Mouse (Mus musculus): ENCODE measurements around the gene Sh3rf3.

The Sh3rf3 gene

DNA sequence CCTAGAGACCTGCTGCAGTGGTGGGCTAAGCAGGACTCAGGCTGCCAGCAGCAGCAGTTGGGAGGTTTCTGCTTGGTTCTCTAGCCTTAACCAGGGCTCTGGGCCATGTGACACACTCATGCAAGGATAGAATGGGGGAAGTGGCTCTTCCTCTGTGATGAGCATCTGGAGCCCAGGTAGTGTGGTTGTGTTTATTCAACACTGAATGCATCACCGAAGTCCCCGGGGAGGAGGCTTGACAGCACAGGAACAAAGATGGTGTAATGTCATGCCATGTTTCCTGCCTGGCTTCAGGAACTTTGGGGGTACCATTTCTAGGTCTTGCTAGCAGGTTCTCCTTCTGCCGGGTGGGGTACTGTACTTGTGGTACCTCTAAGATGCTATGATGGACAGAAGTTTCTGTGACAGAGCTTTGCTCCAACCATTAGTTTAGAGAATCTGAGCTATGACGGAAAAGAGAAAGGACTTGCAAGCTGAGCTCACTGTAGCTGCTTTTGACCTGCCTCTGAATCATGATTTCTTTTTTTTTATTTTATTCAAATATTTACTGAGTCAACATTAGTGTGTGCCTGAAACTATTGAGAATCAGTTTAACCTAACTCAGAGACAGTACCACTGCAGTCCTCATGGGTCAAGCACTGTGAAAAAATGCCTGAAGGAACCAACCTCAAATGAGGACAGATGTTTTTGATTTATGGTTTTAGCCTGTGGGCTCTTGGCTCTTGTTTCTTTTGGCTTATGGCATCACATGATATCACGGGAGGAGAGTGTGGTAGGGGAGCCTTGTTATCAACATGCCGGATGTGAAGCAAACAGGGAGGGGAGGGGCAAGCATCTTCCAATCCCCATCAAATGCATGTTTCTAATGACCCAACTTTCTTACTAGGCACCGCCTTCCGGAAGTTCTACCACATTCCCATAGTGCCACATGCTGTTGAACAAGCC is 102.4 kb downstream of the Sh3rf3 start:
- no peak for DNase-seq (ENCODE audit: low read depth, low spot score)

DNA sequence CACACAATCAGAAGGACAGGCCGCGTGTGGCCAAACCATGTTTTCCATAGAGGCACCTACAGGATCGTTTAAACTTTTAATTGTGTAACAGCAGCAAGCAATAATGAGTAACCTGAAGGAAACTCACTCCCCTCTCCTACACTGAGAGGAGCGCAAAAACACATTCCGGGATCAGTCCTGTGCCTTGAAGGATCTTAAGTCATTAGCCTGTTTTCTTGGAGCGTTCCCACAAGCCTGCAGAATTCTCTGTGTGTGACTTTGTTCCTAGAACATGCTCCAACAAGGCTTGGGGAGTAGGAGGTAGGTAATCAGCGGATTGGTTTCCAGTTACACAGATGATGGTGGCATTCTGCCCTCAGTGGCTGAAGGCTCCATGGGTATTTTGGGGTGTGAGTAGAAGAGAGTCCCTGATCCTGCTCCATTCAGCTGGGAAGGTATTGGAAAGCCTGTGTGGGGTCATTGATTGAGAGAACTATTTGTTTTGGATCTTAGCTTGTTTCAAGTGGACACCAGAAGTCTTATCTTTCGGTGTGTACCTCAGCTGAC is 108.6 kb downstream of the Sh3rf3 start:
- DNase-seq (ENCODE audit: low read depth, low spot score): no peak

DNA sequence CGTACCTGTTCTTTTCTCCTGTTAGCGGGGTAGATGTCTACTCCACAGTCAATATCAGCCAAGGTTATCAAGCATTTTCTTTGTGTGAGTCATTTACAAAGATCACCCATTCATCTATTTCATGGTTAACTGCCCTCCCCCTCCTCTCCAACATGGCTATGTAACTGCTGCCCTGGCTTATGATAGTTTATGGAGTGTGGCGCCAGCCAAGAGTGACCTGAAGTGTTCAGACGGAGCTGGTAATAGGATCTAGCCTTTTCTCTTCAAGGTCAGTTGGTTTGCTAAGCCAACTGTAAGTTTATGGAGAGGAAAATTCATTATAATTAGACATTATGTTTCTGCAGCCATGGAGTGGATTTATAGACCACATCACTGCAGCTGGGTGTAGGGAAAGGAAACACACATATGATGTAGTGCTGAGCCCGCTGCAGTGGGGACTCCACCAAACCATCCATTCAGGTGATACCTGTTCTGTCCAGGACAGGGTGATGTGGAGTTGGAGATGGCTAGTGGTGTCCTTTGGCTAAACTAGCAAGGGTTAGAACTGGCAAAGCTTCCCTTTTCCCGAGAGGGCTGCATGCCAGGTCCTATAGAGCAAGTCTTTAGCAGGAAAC is 109.2 kb downstream of the Sh3rf3 start:
- DNase-seq (ENCODE audit: low read depth, low spot score): no peak

GRCm38 (mm10) chr10:58922993-58923392 is 109.8 kb downstream of the Sh3rf3 start:
- no peak for DNase-seq (ENCODE audit: low read depth, low spot score)

DNA sequence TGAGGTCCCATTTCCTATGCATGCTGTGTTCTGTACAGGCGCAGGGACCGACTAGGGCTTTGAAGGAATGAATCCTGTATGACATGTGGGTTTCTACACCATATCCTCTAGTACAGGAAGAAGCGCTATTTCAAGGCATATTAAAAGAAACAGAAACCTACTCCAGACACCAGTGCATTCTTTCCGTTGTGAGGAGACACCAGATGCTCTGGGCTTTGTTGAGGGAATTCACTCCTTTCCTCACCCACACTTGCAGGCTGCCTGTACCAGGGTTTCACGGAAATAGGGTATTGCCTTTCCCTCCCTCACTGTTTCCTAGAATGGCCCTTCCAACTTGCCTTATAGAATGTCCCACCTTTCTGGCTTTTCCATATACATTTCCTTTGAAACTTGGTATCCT is 113.4 kb downstream of the Sh3rf3 start:
- DNase-seq (ENCODE audit: low read depth, low spot score): no peak

DNA sequence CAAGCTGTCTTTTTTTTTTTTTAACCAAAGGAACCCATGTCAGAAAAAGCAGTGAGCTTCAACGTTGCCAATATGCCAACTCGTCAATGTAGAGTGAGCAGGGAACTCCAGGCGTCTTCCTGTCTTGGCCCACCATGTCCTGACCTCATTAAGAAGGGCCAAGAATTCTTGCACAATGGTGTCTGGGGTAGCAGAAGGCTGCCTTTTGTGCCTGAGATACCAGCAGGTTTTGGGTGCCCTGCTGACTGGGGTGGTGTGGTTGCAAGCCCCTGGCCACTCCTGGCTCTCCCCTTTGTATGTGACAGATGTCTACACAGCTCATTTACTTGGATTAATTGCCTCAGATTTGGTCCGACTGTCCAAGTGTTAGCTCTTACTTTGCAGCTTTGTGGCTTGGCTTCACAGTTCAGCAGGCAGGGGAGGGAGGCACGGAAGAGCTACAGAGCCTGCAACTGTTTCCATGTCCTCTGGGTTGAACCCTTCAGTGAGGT is 115.8 kb downstream of the Sh3rf3 start:
- no peak for DNase-seq (ENCODE audit: low read depth, low spot score)

DNA sequence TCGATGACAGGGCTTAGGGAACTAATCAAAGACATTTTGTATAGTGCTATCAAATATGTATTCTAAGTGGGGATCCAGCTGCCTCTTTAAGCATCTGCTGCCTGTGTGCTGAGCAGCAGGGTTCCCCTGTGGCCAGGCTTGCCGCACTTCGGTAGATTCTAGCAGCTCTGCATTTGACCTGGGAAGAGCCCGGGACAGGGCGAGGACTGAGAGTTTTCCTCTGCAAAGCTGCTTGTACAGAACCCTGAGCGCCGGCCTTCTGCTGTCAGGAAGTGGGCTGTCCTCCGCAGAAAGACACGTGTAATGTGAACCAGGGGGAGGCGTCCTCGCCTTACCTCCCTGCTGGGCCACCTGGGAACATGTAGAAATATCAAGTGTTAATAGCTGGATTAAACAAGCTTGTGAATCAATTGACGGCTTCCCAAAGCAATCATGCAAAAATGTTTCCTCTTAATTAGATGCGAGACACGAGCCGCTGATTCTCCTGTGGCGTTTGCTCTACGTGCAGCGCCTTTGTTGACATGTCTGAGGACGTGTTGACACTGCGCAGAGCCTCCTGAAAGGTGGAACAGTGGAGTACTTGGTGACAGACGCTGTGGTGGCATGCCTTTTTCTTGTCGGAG is 119.1 kb downstream of the Sh3rf3 start:
- no peak for DNase-seq (ENCODE audit: low read depth, low spot score)

DNA sequence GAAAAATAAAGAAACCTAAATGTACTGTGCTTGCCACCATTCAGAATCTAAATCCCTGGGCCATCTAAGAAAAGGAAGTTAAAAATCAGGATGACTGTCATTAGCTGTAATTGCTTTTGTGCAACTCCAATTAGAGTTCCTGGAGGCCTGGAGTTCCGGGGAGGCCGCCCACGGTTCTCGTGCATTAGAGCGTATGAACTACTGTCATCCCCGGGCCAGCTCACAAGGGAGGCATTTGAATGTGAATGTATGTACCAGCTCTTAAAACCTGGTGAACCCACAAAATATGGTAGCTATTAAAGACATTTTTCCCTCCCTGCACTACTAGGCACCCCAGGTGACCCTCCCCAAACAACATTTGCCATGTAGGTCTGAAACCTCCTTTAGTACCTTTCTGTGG is 122.4 kb downstream of the Sh3rf3 start:
- no peak for DNase-seq (ENCODE audit: low read depth, low spot score)

DNA sequence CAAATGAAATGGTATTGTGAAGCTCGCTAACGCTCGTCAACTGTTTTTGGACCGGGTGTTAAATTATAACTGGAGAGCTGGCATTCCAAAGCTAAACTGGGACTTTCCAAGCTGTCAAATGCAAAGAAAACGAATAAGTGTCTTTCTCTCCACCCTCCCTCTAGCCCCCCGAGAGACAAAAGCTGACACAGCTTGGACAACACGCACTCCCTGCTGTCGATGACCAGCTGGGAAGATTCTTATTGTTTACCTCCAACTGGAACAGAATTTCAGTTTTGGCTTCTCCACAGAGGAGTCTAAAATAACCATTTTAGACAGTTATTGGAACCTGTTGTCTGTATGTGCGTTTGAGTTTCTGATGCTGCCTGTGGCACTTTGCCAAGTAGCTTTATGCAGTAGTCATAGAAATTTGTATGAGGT is 123.3 kb downstream of the Sh3rf3 start:
- DNase-seq (ENCODE audit: low read depth, low spot score): no peak

- DNase-seq (ENCODE audit: low read depth, low spot score): no peak
Observed at GRCm38 (mm10) chr10:58937521-58937920, 124.4 kb downstream of the Sh3rf3 start.

DNA sequence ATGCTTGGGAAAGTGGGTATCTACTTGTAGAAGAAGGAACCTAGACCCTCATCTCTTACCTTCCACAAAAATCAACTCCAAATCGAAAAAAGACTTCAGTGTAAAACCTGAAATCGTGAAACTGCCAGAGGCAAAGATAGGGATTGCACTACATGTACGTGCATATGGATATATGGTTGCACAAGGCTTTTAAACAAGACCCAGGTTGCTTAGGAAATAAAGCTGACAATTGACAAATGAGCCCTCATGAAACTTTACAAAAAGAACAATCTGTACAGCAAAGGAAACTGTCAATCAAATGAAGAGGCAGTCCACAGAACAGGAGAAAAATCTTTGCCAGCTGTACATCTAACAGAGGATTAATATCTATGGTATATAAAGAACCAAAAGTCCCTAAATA is 129.7 kb downstream of the Sh3rf3 start:
- no peak for DNase-seq (ENCODE audit: low read depth, low spot score)

DNA sequence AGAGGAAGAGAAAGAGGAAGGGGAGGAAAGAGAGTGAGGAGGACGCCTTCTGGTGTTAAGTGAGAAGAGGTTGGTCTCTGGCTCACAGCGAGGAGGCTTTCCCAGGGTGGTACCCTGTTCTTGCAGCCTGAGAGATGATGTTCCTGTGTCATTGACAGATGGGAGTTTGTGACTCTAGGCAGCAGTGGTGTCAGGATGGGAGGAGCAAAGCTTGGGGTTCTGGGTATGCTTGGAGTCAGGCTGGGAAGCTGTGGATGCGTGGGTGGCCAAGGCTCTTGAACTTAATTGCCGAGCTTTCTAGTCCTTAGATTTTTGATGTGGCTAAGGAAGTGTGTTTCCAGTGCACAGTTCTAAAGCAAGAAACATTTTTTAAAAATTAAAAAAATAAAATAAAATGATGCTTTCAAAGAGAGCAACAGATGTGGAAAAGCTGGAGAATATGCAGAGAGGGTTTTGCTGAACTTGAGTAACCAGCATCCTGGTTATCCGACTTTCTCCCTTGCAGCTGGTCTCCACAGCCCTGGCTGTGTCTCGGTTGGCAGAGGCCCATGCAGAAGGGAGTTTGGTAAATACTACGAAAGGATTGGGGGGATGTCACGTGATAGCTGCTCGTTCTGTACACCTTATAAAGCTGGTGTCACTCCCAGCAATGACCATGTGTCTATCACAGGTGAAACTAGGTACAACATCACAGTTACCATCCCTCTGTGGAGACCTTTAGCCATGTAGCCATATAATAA is 130.7 kb downstream of the Sh3rf3 start:
- DNase-seq (ENCODE audit: low read depth, low spot score): no peak

GRCm38 (mm10) chr10:58944930-58945329 is 131.8 kb downstream of the Sh3rf3 start:
- DNase-seq (ENCODE audit: low read depth, low spot score): no peak

- no peak for DNase-seq (ENCODE audit: low read depth, low spot score)
Observed at GRCm38 (mm10) chr10:58949770-58950638, 136.8 kb downstream of the Sh3rf3 start.

- no peak for DNase-seq (ENCODE audit: low read depth, low spot score)
Observed at GRCm38 (mm10) chr10:58960193-58960592, 147.0 kb downstream of the Sh3rf3 start.

- no peak for DNase-seq (ENCODE audit: low read depth, low spot score)
Observed at GRCm38 (mm10) chr10:58968236-58968635, 155.1 kb downstream of the Sh3rf3 start.

DNA sequence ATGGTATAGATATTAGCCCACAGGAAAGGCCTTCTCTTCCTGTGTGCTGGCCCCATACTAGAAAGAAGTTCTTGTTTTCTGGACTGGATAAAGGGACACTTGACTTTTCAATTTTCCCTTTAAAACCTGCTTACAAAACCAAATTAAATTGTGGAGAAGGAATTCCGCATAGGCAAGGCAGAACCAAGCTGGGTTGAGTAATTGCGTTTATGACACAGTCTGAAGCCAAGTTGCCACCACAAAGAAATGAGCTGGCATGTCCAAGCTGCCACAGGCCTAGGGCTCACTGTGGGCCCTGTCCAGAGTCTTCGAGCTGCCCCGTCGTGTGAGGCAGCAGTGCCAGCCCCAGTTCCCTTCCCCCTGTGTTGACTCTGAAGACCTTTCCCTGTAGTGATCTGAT is 156.2 kb downstream of the Sh3rf3 start:
- no peak for DNase-seq (ENCODE audit: low read depth, low spot score)

GRCm38 (mm10) chr10:58972115-58972514 is 159.0 kb downstream of the Sh3rf3 start:
- no peak for DNase-seq (ENCODE audit: low read depth, low spot score)

GRCm38 (mm10) chr10:58974138-58974537 is 161.0 kb downstream of the Sh3rf3 start:
- no peak for DNase-seq (ENCODE audit: low read depth, low spot score)

DNA sequence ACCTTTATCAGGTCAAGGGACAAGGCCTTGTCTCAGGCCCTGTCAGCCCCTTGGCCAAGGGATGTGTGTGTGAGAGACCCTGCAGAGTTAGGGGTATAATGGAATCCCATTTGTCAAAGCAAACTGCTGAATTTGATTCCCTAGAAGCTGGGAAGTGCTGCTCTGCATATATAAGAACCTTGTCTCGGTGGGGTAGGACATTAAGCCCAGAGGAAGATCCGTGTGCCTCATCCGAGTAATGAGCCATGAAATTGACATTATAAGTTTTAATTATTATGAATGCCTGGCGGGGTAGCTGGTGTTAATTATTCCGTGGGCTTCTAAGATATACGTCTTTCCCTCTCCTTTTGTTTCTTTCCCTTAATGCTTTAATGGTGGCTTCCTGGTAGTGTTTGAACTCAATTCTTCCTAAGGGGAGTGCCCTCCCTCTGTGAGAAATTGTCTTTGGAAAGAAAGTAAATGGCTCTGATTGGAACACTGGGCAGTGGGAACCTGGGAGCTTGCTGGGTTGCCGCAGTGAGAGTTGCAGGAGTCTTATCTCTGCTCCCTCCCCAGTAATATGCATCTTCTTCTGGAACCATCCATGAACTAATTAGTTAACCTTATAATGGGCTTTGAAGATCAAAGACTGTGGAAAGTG is 166.3 kb downstream of the Sh3rf3 start:
- DNase-seq (ENCODE audit: low read depth, low spot score): no peak
